Mouse (Mus musculus) hindbrain, embryonic 14.5 days (tissue): ENCODE data around the gene Lrrc8c. TPM values are rescaled to one million over a fixed set of nuclear protein-coding genes. Genes with fewer than 3 reads are reported as not detected.
"Not testable (repeated sequence)": the region's sequence is repeated elsewhere in the genome, so short reads cannot be mapped to it uniquely, and the experiment has no call there.

Source experiments
- ATAC-seq: fragments of 200-750 bp; cut with Nextera tagmentation; 2 replicates; pipeline ENCODE4 v1.8.0; 2017; ENCODE audit warnings: moderate number of reproducible peaks, mild to moderate bottlenecking, moderate TSS enrichment, moderate library complexity; ENCODE audit not compliant: low FRiP score
- DNase-seq: peaks from one replicate; pipeline ENCODE4 v3.0.0-alpha.2; 2015; ENCODE audit warnings: low spot score
- H3K27ac ChIP-seq: fragments of 300-500 bp; sonication (generic); 2 replicates; pipeline ENCODE4 v1.5.1; 2014; ENCODE audit warnings: mild to moderate bottlenecking, moderate library complexity
- H3K27me3 ChIP-seq: fragments of 300-500 bp; sonication (generic); 2 replicates; pipeline ENCODE4 v1.6.1; 2014; ENCODE audit warnings: mild to moderate bottlenecking, low read length, mixed read lengths; ENCODE audit not compliant: control insufficient read depth, insufficient read depth
- H3K36me3 ChIP-seq: fragments of 300-500 bp; sonication (generic); replicated peaks from 2 replicates; pipeline ENCODE4 v1.6.1; 2014; ENCODE audit not compliant: control insufficient read depth, insufficient read depth
- H3K4me1 ChIP-seq: fragments of 300-500 bp; sonication (generic); replicated peaks from 2 replicates; pipeline ENCODE4 v1.6.1; 2014; ENCODE audit warnings: antibody characterized with exemption, low read length, mixed read lengths; ENCODE audit not compliant: control insufficient read depth, insufficient read depth
- H3K4me2 ChIP-seq: fragments of 300-500 bp; sonication (generic); replicated peaks from 2 replicates; pipeline ENCODE4 v1.6.1; 2014; ENCODE audit warnings: mild to moderate bottlenecking, moderate library complexity
- H3K4me3 ChIP-seq: fragments of 300-500 bp; sonication (generic); replicated peaks from 2 replicates; pipeline ENCODE4 v1.5.1; 2014; ENCODE audit warnings: mild to moderate bottlenecking, low read length
- H3K9ac ChIP-seq: fragments of 300-500 bp; sonication (generic); 2 replicates; pipeline ENCODE4 v1.6.1; 2014
- H3K9me3 ChIP-seq: fragments of 300-500 bp; sonication (generic); 2 replicates; pipeline ENCODE4 v1.6.1; 2016; ENCODE audit warnings: low read length; ENCODE audit not compliant: control insufficient read depth
- WGBS: fragments of 180-500 bp; shearing (Covaris S2); extraction: QIAGEN DNeasy Blood & Tissue Kit; methylation state at CpG from one replicate; pipeline ENCODE4 v1.1.7; 2014; 5-methylcytosine and 5-hydroxymethylcytosine counted together
- polyA plus RNA-seq: library from polyadenylated mRNA; unstranded; fragments of >200 nt; fragmentation: Nextera tagmentation; extraction: Ambion mirVana; gene quantifications from 2 replicates; pipeline ENCODE4 v1.2.1, GENCODE M21; 2014

The Lrrc8c gene
- polyA plus RNA-seq, 1 experiment from 2014 or later = 18.2 TPM

GRCm38 (mm10) chr5:105629955-105630354, 110.8 kb downstream of the Lrrc8c start:
- Histone ChIP-seq H3K27me3 (no peaks in the 10 kb centered on the region), H3K9me3 (no peaks in the 10 kb centered on the region), H3K4me2 (no peak overlapping the region), H3K36me3 (no peaks in the 10 kb centered on the region), H3K4me1 (no peaks in the 10 kb centered on the region), H3K27ac (no peak overlapping the region), H3K9ac (no peak overlapping the region), H3K4me3 (no peak overlapping the region)
- DNase-seq = no peak
- WGBS = 90% methylated on average over 1 of the region's 1 CpGs
- no peak for ATAC-seq

GRCm38 (mm10) chr5:105632066-105632465, 112.9 kb downstream of the Lrrc8c start:
- 89% methylated on average over 10 of the region's 10 CpGs for WGBS

GRCm38 (mm10) chr5:105635576-105635975, 116.4 kb downstream of the Lrrc8c start:
- 78% methylated on average over 6 of the region's 6 CpGs for WGBS
- H3K4me1 ChIP-seq = no peaks in the 10 kb centered on the region
- H3K4me3 ChIP-seq = no peak overlapping the region
- no peak overlapping the region for H3K9ac ChIP-seq
- no peaks in the 10 kb centered on the region for H3K9me3 ChIP-seq
- no peaks in the 10 kb centered on the region for H3K36me3 ChIP-seq
- DNase-seq = no peak
- H3K27ac ChIP-seq = no peak overlapping the region
- no peak overlapping the region for H3K4me2 ChIP-seq
- ATAC-seq = no peak
- H3K27me3 ChIP-seq = no peaks in the 10 kb centered on the region

More at GRCm38 (mm10) chr5:105632066-105632465, 112.9 kb downstream of the Lrrc8c start:
- Histone ChIP-seq H3K27me3 (no peaks in the 10 kb centered on the region), H3K9me3 (no peaks in the 10 kb centered on the region), H3K9ac (no peak overlapping the region), H3K36me3 (no peaks in the 10 kb centered on the region), H3K4me1 (no peaks in the 10 kb centered on the region), H3K27ac (no peak overlapping the region), H3K4me2 (no peak overlapping the region), H3K4me3 (no peak overlapping the region)
- no peak for DNase-seq
- no peak for ATAC-seq

GRCm38 (mm10) chr5:105636484-105637191, 117.5 kb downstream of the Lrrc8c start:
- Histone ChIP-seq H3K4me2 (no peak overlapping the region), H3K9me3 (no peaks in the 10 kb centered on the region), H3K4me3 (no peak overlapping the region), H3K27me3 (no peaks in the 10 kb centered on the region), H3K9ac (no peak overlapping the region), H3K27ac (no peak overlapping the region), H3K36me3 (no peaks in the 10 kb centered on the region), H3K4me1 (no peaks in the 10 kb centered on the region)
- 77% methylated on average over 11 of the region's 11 CpGs for WGBS
- ATAC-seq (no peak), DNase-seq (no peak)

- H3K27me3 ChIP-seq, H3K4me2 ChIP-seq, ATAC-seq, H3K36me3 ChIP-seq, H3K9me3 ChIP-seq, H3K4me1 ChIP-seq, H3K27ac ChIP-seq, H3K4me3 ChIP-seq, H3K9ac ChIP-seq, DNase-seq: not testable (repeated sequence)
- 97% methylated on average over 2 of the region's 2 CpGs for WGBS
Measured at GRCm38 (mm10) chr5:105638266-105638665, 119.1 kb downstream of the Lrrc8c start.

GRCm38 (mm10) chr5:105638916-105639315, 119.7 kb downstream of the Lrrc8c start:
- ATAC-seq (no peak), DNase-seq (no peak)
- Histone ChIP-seq H3K27me3 (no peaks in the 10 kb centered on the region), H3K9ac (no peak overlapping the region), H3K9me3 (no peaks in the 10 kb centered on the region), H3K36me3 (no peaks in the 10 kb centered on the region), H3K4me1 (no peaks in the 10 kb centered on the region), H3K4me3 (no peak overlapping the region), H3K4me2 (no peak overlapping the region), H3K27ac (no peak overlapping the region)
- WGBS = 90% methylated on average over 6 of the region's 6 CpGs

GRCm38 (mm10) chr5:105639363-105639762, 120.2 kb downstream of the Lrrc8c start:
- Histone ChIP-seq H3K9ac (no peak overlapping the region), H3K36me3 (no peaks in the 10 kb centered on the region), H3K4me2 (no peak overlapping the region), H3K9me3 (no peaks in the 10 kb centered on the region), H3K4me3 (no peak overlapping the region), H3K27me3 (no peaks in the 10 kb centered on the region), H3K4me1 (no peaks in the 10 kb centered on the region), H3K27ac (no peak overlapping the region)
- no peak for ATAC-seq
- no peak for DNase-seq
- 94% methylated on average over 11 of the region's 11 CpGs for WGBS

GRCm38 (mm10) chr5:105642517-105642916, 123.3 kb downstream of the Lrrc8c start:
- Histone ChIP-seq H3K4me3 (no peak overlapping the region), H3K4me2 (no peak overlapping the region), H3K9me3 (no peaks in the 10 kb centered on the region), H3K27ac (no peak overlapping the region), H3K4me1 (no peaks in the 10 kb centered on the region), H3K36me3 (no peaks in the 10 kb centered on the region), H3K27me3 (no peaks in the 10 kb centered on the region), H3K9ac (no peak overlapping the region)
- ATAC-seq (no peak), DNase-seq (no peak)
- 91% methylated on average over 5 of the region's 5 CpGs for WGBS

- ATAC-seq (no peak), DNase-seq (no peak)
- no peaks in the 10 kb centered on the region for H3K36me3 ChIP-seq
- 81% methylated on average over 8 of the region's 8 CpGs for WGBS
- no peaks in the 10 kb centered on the region for H3K27me3 ChIP-seq
- no peak overlapping the region for H3K9ac ChIP-seq
- no peak overlapping the region for H3K4me2 ChIP-seq
- no peak overlapping the region for H3K4me3 ChIP-seq
- H3K9me3 ChIP-seq = no peaks in the 10 kb centered on the region
- H3K27ac ChIP-seq = no peak overlapping the region
- no peaks in the 10 kb centered on the region for H3K4me1 ChIP-seq
Measured at GRCm38 (mm10) chr5:105643276-105643675, 124.1 kb downstream of the Lrrc8c start.

- Histone ChIP-seq H3K27me3 (no peaks in the 10 kb centered on the region), H3K27ac (no peak overlapping the region), H3K9me3 (no peaks in the 10 kb centered on the region), H3K9ac (no peak overlapping the region), H3K36me3 (no peaks in the 10 kb centered on the region), H3K4me3 (no peak overlapping the region), H3K4me1 (no peaks in the 10 kb centered on the region), H3K4me2 (no peak overlapping the region)
- WGBS = 93% methylated on average over 6 of the region's 6 CpGs
- DNase-seq = no peak
- no peak for ATAC-seq
Measured at GRCm38 (mm10) chr5:105644195-105644594, 125.0 kb downstream of the Lrrc8c start.
